Mouse (Mus musculus) neural tube, embryonic 14.5 days (tissue): ENCODE data around the gene Trpm4. TPM values are rescaled to one million over a fixed set of nuclear protein-coding genes. Genes with fewer than 3 reads are reported as not detected.

Experiments used
- ATAC-seq: fragments of 200-750 bp; cut with Nextera tagmentation; 2 replicates; pipeline ENCODE4 v1.8.0; 2017; ENCODE audit warnings: low read depth, mild to moderate bottlenecking, moderate TSS enrichment, moderate library complexity
- H3K27ac ChIP-seq: fragments of 300-500 bp; sonication (generic); 2 replicates; pipeline ENCODE4 v1.5.1; 2014; ENCODE audit warnings: low read depth, mild to moderate bottlenecking, control low read depth, low read length, moderate library complexity, mixed read lengths
- H3K27me3 ChIP-seq: fragments of 300-500 bp; sonication (generic); 2 replicates; pipeline ENCODE4 v1.6.1; 2014; ENCODE audit warnings: low read length; ENCODE audit not compliant: control insufficient read depth, insufficient read depth
- H3K36me3 ChIP-seq: fragments of 300-500 bp; sonication (generic); 2 replicates; pipeline ENCODE4 v1.6.1; 2014; ENCODE audit warnings: low read length, mixed read lengths; ENCODE audit not compliant: control insufficient read depth, insufficient read depth
- H3K4me1 ChIP-seq: fragments of 300-500 bp; sonication (generic); 2 replicates; pipeline ENCODE4 v1.6.1; 2014; ENCODE audit warnings: low read length; ENCODE audit not compliant: control insufficient read depth, insufficient read depth
- H3K4me2 ChIP-seq: fragments of 300-500 bp; sonication (generic); 2 replicates; pipeline ENCODE4 v1.6.1; 2014; ENCODE audit warnings: mild to moderate bottlenecking, low read depth, low read length, control low read depth
- H3K4me3 ChIP-seq: fragments of 300-500 bp; sonication (generic); 2 replicates; pipeline ENCODE4 v1.5.1; 2014; ENCODE audit warnings: low read depth, low read length, control low read depth, mixed read lengths
- H3K9ac ChIP-seq: fragments of 300-500 bp; sonication (generic); replicated peaks from 2 replicates; pipeline ENCODE4 v1.6.1; 2014; ENCODE audit warnings: low read depth, mild to moderate bottlenecking, control low read depth, low read length, mixed read lengths
- H3K9me3 ChIP-seq: fragments of 300-500 bp; sonication (generic); 2 replicates; pipeline ENCODE4 v1.6.1; 2016; ENCODE audit warnings: low read length; ENCODE audit not compliant: control insufficient read depth
- WGBS: fragments of 180-500 bp; shearing (Covaris S2); extraction: QIAGEN DNeasy Blood & Tissue Kit; methylation state at CpG from one replicate; pipeline ENCODE4 v1.1.7; 2014; 5-methylcytosine and 5-hydroxymethylcytosine counted together
- polyA plus RNA-seq: library from polyadenylated mRNA; unstranded; fragments of >200 nt; fragmentation: Nextera tagmentation; extraction: Ambion mirVana; gene quantifications from 2 replicates; pipeline ENCODE4 v1.2.1, GENCODE M21; 2014

The Trpm4 gene
- polyA plus RNA-seq, 1 experiment from 2014 or later = 10.9 TPM

DNA sequence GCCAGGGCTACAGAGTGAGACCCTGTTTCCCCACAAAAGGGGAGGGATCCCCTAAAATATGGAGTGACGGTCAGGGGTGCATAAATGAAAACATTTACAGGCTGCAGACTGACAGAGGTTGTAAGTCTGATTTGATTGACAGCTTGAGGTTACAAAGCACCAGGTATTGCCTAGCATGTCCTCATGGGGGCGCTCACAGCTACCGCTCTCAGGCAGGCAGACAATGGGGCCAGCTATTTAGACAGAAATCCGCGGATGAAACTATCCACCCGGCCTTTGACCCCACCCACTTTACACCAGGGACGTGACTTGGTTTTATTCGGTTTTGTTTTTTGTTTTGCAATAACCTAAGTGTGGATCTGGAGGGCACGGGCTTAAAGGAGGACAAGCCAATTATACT is 24.1 kb downstream of the Trpm4 start:
- H3K27ac ChIP-seq = no peak overlapping the region
- WGBS = 13% methylated on average over 9 of the region's 9 CpGs
- no peaks in the 10 kb centered on the region for H3K36me3 ChIP-seq
- H3K9ac ChIP-seq = no peak overlapping the region
- H3K9me3 ChIP-seq = no peaks in the 10 kb centered on the region
- H3K4me2 ChIP-seq = no peak overlapping the region
- H3K4me1 ChIP-seq = 0 out of 2 replicates have a peak, but pooled peaks cover 6% of the 10 kb centered on the region
- ATAC-seq = no peak
- no peak overlapping the region for H3K4me3 ChIP-seq
- no peaks in the 10 kb centered on the region for H3K27me3 ChIP-seq

DNA sequence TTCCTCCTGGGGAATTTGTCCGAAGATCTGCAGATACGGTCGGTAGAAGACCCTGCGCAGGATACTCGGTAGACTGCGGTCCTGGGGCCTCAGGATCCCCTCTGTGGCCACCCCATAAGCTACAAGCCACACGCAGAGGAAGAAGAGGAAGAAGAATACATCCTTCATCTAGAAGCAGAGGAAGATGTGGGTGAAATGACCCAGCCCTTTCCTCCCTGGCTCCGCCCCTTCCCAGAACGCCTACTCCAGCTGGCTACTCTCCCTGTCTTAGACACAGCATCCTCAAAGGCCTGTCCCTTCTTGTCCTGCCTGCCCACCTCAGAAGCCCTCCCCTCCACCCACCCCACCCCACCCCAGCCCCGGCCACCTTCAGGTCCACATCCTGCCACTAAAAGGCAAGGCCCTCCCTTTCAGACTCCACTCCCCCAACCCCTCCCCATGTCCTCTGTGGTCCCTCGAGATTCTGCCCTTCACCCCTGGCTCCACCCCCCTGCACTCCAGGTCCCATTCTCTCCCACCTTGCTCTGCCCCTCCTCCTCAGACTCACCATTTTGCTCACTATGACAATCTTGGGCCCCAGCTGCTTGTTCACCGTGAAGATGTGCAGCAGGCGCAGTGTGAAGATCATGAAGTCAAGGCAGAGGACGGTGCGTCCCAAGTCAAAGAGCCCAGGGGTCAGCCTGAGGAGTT is 24.9 kb downstream of the Trpm4 start:
- 0 out of 2 replicates have a peak, but pooled peaks cover 6% of the 10 kb centered on the region for H3K4me1 ChIP-seq
- no peak overlapping the region for H3K27ac ChIP-seq
- H3K9me3 ChIP-seq = no peaks in the 10 kb centered on the region
- no peak overlapping the region for H3K9ac ChIP-seq
- WGBS = 62% methylated on average over 15 of the region's 15 CpGs
- H3K4me2 ChIP-seq = no peak overlapping the region
- H3K4me3 ChIP-seq = no peak overlapping the region
- no peak for ATAC-seq
- no peaks in the 10 kb centered on the region for H3K27me3 ChIP-seq
- no peaks in the 10 kb centered on the region for H3K36me3 ChIP-seq

DNA sequence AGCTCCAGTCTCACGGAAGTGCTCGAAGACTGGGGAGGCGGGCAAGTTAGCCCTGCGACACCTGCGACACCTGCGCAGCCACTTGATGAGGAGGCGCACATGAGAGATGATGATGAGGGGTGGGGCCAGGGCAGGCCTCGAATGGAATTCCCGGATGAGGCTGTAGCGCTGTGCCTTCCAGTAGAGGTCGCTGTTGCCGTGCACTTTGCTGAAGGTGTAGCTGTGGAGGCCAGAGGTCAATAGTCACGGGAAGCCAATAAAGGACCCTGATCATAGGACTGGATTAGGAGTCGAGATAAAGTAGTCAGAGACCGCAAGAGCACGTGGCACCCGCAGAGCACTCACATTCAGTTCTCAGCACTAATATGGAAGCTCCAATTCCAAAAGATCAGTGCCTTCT is 28.3 kb downstream of the Trpm4 start:
- H3K4me3 ChIP-seq = peak overlapping the region; percentile 10; the same call in 1 of the 2 replicates
- H3K27me3 ChIP-seq = no peaks in the 10 kb centered on the region
- peak overlapping the region; percentile 43 for H3K4me2 ChIP-seq
- 4% methylated on average over 17 of the region's 17 CpGs for WGBS
- H3K36me3 ChIP-seq = no peaks in the 10 kb centered on the region
- H3K27ac ChIP-seq = no peak overlapping the region
- no peaks in the 10 kb centered on the region for H3K9me3 ChIP-seq
- ATAC-seq = peak; percentile 49; the same call in 1 of the 2 replicates
- no peak overlapping the region; the same call in 1 of the 2 replicates for H3K9ac ChIP-seq
- 0 out of 2 replicates have a peak, but pooled peaks cover 6% of the 10 kb centered on the region for H3K4me1 ChIP-seq

DNA sequence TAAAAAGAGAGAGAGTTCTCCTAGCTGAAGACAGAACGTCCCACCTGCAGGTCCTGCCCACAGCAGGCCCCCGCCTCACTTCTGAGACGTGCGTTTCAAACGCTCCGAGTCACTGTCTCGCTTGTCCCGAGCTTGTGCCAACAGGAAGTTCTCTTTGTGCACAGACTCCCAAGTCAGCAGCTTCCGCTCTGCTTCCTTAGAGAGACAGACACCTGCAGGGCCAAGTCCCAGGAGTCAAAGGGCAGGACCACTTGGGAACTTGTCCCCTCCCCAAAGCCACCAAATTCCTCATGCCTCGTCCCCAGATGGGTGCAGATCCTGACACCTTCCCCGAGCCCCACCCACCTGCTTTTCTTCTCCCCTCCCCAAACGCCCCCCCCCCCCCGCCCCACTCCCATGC is 28.7 kb downstream of the Trpm4 start:
- H3K4me3 ChIP-seq = peak overlapping the region; percentile 10; the same call in 1 of the 2 replicates
- 0 out of 2 replicates have a peak, but pooled peaks cover 6% of the 10 kb centered on the region for H3K4me1 ChIP-seq
- no peak overlapping the region for H3K27ac ChIP-seq
- no peaks in the 10 kb centered on the region for H3K27me3 ChIP-seq
- H3K9me3 ChIP-seq = no peaks in the 10 kb centered on the region
- H3K4me2 ChIP-seq = peak overlapping the region; percentile 43
- no peak for ATAC-seq
- no peak overlapping the region; the same call in 1 of the 2 replicates for H3K9ac ChIP-seq
- WGBS = 16% methylated on average over 11 of the region's 13 CpGs
- no peaks in the 10 kb centered on the region for H3K36me3 ChIP-seq

DNA sequence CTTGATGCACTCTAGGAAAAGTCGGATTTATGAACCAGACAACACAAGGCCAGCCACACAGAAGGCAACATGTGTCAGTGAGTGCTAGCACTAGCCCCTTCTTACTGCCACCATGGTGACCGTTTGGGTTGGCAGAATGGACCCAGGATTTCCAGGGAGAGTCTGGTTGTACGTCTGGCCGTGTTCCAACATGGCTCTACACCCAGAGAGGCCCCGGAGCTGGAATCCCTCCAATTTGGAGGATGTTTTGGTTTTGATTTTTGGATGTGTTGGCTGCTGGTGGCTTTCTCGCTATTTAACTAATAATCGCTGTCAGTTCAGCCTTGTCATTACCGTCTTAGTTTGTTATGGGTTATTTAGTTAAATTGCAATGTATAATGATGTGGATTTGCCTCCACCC is 31.0 kb downstream of the Trpm4 start:
- 61% methylated on average over 8 of the region's 8 CpGs for WGBS
- no peak overlapping the region for H3K27ac ChIP-seq

DNA sequence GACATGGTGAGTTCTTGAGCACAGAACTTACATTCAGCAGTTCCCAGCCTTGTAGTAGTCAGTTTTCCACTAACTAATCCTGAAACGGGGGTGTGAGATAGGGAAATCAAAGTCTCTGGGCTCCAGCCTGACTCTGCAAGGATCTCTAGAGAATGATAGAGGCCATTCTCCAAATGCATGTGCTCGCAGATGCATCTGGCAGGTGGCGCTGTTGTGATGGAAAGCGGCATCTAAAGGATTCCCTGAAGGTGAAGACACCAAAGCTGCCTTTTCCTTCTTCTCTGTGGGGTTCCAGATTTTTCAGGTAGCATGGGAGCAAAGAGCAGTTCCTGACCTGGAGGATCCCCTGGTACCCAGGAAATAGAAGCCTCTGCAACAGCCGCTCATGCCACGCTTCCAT is 33.3 kb downstream of the Trpm4 start:
- 23% methylated on average over 6 of the region's 6 CpGs for whole genome bisulfite sequencing
- Histone ChIP-seq H3K9ac (no peak overlapping the region), H3K36me3 (no peaks in the 10 kb centered on the region), H3K4me1 (0 out of 2 replicates have a peak, but pooled peaks cover 6% of the 10 kb centered on the region), H3K27me3 (no peaks in the 10 kb centered on the region), H3K4me2 (no peak overlapping the region; the same call in 1 of the 2 replicates), H3K9me3 (no peaks in the 10 kb centered on the region), H3K27ac (no peak overlapping the region), H3K4me3 (no peak overlapping the region)
- peak; percentile 47; the same call in 1 of the 2 replicates for ATAC-seq

More for the DNA sequence above, 31.0 kb downstream of the Trpm4 start:
- no peak overlapping the region for H3K4me3 ChIP-seq
- no peaks in the 10 kb centered on the region for H3K36me3 ChIP-seq
- H3K9me3 ChIP-seq = no peaks in the 10 kb centered on the region
- H3K4me1 ChIP-seq = 0 out of 2 replicates have a peak, but pooled peaks cover 6% of the 10 kb centered on the region
- H3K4me2 ChIP-seq = no peak overlapping the region
- no peaks in the 10 kb centered on the region for H3K27me3 ChIP-seq
- ATAC-seq = no peak
- H3K9ac ChIP-seq = no peak overlapping the region

DNA sequence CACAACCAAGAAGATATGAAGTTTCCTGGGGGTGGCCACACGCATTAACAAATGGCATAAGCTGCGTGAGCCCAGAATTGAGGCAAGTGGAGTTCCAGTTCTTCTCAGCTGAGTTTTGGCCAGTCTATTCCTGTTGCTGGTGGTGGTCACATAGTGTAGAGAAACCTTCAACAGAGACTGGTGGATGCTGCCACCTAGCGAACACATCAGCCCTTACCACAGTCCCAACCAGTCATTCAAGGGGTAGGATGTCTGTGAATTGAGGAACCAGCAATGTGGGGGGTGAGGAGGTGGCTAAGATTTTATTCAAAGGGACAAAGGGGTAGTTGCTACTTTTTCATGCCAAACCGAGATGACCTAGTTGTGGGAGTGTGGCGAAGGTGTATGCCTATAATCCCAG is 33.8 kb downstream of the Trpm4 start:
- Histone ChIP-seq H3K9me3 (no peaks in the 10 kb centered on the region), H3K4me2 (no peak overlapping the region), H3K4me1 (0 out of 2 replicates have a peak, but pooled peaks cover 6% of the 10 kb centered on the region), H3K27me3 (no peaks in the 10 kb centered on the region), H3K4me3 (no peak overlapping the region), H3K9ac (no peak overlapping the region), H3K27ac (no peak overlapping the region), H3K36me3 (no peaks in the 10 kb centered on the region)
- WGBS = 23% methylated on average over 5 of the region's 5 CpGs
- peak; percentile 92 for ATAC-seq

DNA sequence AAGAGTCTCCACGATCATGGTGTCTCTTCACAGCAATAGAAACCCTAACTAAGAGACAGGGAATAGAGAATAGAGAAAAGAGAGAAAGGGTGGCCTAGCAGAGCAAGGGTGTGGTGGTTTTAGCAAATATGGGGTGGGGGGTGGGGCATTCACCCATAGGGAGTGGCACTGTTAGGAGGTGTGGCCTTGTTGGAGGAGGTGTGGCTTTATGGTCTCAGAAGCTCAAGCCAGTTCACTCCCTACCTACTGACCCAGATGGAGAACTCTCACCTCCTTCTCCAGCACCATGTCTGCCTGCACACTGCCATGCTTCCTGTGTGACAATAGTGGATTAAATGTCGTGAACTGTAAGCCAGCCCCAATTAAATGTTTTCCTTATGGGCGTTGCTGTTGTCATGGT is 36.0 kb downstream of the Trpm4 start:
- Histone ChIP-seq H3K27me3 (no peaks in the 10 kb centered on the region), H3K4me2 (no peak overlapping the region), H3K4me3 (no peak overlapping the region), H3K27ac (no peak overlapping the region), H3K9ac (no peak overlapping the region), H3K9me3 (no peaks in the 10 kb centered on the region), H3K4me1 (0 out of 2 replicates have a peak, but pooled peaks cover 4% of the 10 kb centered on the region), H3K36me3 (no peaks in the 10 kb centered on the region)
- 66% methylated on average over 3 of the region's 3 CpGs for WGBS
- ATAC-seq = no peak

DNA sequence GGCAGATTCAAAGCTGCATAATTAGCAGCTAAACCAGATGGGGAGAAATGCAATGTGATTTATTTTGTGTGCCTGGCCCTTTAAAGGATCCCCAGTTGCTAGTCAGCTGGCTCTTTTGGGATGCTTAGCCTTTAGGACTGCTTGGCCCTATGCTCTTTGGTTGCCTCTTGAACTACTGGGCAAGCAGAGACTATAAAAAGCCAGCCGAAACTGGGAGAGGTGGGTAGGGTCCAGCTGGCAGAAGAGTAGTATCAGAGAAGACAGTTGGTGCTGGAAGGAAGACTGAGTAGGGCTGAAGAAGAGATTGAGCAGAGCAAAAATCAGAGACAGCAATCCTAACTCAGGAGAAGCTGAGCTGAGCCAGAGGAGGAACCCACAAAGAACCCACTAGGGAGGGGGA is 37.0 kb downstream of the Trpm4 start:
- Histone ChIP-seq H3K9me3 (no peaks in the 10 kb centered on the region), H3K27me3 (no peaks in the 10 kb centered on the region), H3K36me3 (no peaks in the 10 kb centered on the region), H3K9ac (no peak overlapping the region), H3K4me1 (0 out of 2 replicates have a peak, but pooled peaks cover 4% of the 10 kb centered on the region), H3K27ac (no peak overlapping the region), H3K4me2 (no peak overlapping the region), H3K4me3 (no peak overlapping the region)
- no peak for ATAC-seq
- WGBS = 53% methylated on average over 1 of the region's 1 CpGs
